Mouse (Mus musculus): ENCODE results near the gene Tespa1.
"Not testable (repeated sequence)": the region's sequence is repeated elsewhere in the genome, so short reads cannot be mapped to it uniquely, and the experiment has no call there.

The Tespa1 gene

DNA sequence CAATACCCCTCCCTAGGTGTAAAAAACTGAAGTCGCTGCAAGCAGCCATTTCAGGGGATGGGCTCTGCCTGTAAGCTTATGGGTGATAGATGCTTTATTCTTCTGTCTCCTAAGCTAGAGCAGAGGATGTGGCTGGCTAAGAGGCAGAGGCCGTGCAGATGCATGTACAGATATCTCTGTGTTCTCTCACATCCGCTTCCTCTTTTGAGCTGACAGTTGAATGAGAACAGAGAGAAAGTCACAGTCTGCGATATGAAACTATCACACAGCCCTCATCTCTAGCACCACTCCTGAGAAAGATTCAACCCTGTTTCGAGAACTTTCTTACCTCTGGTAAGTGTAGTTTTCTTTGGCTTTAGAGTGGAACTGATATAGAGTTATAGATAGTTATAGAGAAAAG is at the start of gene Tespa1:
TSS of gene Tespa1 (plus strand) at position 234 of the 400 bp plus-strand sequence.
- no peak for DNase-seq

- no peak for DNase-seq
Measured at GRCm38 (mm10) chr10:130275759-130276158, 46.9 kb upstream of the Tespa1 start.

DNA sequence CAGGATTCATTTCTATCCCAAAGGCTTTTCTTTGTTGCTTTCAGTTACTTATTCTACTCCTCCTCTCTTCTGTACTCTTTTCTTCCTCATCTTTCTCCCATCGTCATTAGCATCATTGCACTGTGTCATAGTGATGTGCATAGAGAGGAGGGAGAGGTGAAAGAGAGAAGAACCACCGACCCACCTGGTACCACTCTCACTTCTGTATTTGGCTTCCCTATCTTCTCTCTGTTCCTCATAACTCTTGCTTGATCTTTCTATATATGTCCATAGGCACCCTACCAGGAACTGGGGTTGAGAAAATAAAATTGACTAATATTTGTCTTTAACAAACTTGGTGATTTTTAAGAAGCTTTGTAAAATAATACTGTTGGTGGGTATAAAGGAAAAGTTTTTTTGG is 46.2 kb upstream of the Tespa1 start:
- no peak for DNase-seq

GRCm38 (mm10) chr10:130280066-130280465 is 42.6 kb upstream of the Tespa1 start, which contains the start of gene Neurod4:
Neurod4 (minus strand) TSS chr10:130280240.
- no peak for DNase-seq

DNA sequence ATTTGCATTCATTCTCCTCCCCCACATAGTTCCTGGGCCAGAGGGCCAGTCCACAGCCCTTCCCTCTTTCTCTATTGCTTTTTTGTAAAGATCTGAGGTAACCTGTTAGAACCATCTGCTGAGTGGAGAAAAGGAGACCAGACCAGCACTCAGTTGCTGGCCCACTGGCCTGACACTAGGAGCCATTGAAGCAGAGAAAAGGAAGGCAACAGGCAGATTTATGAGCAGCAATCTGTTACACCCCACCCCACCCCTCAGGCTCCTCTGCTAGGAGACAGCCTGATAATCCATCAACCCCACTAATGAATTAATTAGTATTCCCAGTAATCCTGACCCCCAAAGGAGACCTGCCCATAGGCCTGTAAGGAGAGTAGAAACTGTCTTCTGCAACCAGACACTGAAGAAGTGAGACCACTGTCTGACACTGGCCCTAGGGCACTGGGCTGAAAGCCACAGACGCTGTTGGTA is 40.7 kb upstream of the Tespa1 start:
- DNase-seq, result no peak

DNA sequence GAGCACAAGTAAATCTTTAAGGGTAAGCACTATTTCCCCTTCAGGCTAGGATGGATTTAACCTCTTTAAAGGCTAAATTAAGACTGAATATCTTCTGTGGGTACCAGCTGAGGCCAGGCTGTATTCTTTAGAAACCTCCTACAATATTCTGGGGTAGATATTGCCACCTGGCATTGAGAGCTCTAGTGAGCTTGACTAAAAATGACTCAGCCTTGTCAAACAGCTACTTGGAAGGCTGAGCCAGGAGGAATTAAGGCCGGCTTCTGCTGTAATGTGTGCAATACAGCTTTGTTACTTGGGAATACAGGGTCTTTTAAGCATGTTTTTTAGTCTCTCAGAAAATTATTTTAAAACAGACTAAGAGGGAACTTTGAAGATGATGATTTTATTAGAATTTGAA is 35.5 kb upstream of the Tespa1 start:
- peak; percentile 7 for DNase-seq

- no peak for DNase-seq
Measured at GRCm38 (mm10) chr10:130288007-130288406, 34.7 kb upstream of the Tespa1 start.

- no peak for DNase-seq
Measured at GRCm38 (mm10) chr10:130293741-130294408, 28.8 kb upstream of the Tespa1 start.

- not testable (repeated sequence) for DNase-seq
Measured at GRCm38 (mm10) chr10:130298748-130299147, 23.9 kb upstream of the Tespa1 start.

- DNase-seq, result not testable (repeated sequence)
Measured at GRCm38 (mm10) chr10:130304138-130304537, 18.5 kb upstream of the Tespa1 start.

GRCm38 (mm10) chr10:130311534-130312227 is 11.0 kb upstream of the Tespa1 start:
- DNase-seq, result no peak

DNA sequence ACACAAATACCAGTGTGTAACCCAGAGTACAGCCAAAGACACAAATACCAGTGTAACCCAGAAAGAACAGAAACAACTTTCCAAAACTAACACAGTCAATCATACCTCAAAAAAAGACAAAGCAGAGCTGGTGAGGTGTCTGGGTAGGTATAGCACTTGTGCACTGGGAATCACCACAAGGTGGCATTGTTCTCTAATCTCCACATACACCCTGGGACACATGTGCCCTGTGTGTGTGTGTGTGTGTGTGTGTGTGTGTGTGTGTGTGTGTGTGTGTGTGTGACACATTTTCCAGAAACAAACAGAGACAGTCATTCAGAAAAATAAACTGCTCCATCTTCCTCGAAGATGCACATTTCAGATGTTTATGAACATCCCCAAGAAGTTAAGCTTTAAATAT is 9.1 kb upstream of the Tespa1 start:
- DNase-seq, result no peak

DNA sequence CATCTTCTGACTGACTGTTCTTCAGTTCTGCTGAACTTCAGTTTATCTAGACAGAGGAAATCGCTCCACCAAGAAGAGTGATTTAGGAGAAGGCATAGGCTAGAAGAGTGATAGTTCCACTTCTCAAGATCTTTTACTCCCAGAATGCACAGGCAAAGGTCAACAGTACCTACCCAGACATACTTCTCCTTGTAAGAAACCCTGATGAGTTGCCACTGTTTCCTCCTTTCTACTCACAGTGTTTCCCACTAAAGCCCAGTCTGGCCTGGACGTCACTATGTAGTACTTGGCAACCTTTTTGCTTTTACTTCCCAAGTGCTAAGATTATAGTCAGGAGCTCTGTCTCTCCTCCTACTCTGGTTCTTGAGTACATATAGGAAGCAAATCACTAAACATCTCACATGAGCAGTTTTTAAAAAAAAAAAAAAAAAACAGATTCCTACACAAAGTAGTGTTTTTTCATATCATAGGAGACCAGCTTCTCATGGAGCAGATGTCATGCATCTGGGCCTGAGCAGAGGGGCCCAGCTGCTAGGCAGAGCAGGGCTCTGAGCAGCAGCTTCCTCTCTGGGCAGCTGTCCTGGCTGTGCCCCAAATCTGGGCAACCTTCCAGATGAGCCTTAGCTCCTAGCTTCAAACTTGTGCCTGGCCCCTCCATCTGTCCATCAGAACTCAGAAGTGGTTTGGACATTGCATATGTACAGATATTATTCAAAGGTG is 8.4 kb upstream of the Tespa1 start:
- DNase-seq, result no peak

DNA sequence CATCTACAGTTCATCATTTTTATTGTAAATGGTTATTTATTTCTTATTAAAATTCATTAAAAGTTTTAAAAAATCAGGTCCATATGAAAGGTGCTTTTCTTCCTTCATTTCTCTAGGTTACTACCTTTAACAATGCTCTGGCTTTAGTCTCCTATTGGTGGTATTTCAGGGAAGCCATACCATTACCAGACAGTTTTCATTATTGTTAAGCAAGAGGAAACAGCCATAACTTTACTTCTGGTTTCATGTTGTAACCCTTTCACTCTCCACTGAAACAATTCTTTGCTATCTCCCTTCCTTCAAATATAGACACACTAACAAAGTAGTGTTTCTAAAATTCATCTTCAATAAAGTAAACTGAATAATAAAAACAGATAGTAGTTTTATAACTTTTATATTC is 6.8 kb upstream of the Tespa1 start:
- DNase-seq, result no peak

- no peak for DNase-seq
Measured at GRCm38 (mm10) chr10:130318720-130319119, 4.0 kb upstream of the Tespa1 start.

DNA sequence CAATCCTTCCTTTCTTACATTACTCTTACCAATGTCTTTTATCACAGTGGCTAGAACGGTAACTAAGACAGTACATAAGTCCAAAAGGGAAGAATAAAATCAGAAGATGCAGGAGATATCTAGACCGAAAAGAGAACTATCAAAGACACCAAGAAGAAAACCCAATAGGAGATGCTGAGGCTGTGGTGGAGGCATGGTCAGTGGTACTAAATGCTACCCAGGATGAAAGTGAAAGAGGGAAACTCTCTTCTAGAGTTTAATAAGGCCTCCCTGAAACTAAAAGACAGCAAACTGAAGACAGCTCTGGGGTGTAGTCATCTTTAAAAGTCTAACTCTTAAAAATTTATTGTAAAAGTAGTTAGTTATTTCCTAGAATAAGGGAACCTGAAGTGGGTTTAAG is 2.0 kb upstream of the Tespa1 start:
- DNase-seq, result no peak

DNA sequence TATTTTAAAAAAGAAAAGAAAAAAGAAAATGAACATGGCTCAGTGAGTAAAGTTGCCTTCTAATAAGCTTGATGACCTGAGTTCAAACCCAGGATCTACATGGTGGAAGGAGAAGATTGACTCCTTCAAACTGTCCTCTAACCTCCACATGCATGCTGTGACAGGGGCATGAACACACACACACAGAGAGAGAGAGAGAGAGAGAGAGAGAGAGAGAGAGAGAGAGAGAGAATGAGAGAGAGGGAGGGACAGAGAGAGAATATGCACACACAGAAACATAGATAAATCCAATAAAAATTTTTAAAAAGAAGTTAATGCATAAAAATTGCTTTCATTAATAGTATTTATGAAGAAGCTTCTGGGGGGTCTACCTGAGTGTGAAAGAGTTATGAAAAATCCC is 608 bp upstream of the Tespa1 start:
- no peak for DNase-seq

GRCm38 (mm10) chr10:130324243-130324642 is 1.6 kb downstream of the Tespa1 start:
- DNase-seq, result no peak

GRCm38 (mm10) chr10:130330711-130331110 is 8.0 kb downstream of the Tespa1 start:
- DNase-seq, result no peak

DNA sequence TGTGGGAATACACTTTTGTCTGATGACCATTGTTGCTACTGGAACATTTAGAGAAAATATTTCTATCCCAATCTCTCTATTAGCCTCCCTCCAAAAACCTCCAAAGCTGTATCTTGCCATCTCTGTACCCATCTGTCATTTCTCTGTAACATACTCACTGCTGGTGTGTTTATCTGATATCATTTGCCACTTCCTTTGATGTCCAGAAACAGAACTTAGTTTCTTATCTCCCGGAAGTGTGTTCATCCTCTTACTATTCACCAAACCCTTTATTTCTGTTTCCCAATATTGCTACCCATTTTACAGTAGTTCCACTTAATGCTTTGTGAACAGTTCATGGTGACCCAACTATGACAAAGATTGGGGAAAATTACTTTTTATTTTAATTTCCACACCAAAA is 13.7 kb downstream of the Tespa1 start:
- no peak for DNase-seq

GRCm38 (mm10) chr10:130337581-130337980 is 14.9 kb downstream of the Tespa1 start:
- no peak for DNase-seq

DNA sequence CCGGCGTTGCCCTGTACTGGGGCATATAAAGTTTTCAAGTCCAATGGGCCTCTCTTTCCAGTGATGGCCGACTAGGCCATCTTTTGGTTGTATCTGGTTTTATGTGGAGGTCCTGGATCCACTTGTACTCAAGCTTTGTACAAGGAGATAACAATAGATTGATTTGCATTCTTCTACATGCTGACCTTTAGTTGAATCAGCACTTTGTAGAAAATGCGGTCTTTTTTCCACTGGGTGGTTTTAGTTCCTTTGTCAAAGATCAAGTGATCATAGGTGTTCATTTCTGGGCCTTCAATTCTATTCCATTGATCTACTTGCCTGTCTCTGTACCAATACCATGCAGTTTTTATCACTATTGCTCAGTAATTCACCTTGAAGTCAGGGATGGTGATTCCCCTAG is 17.4 kb downstream of the Tespa1 start:
- not testable (repeated sequence) for DNase-seq

DNA sequence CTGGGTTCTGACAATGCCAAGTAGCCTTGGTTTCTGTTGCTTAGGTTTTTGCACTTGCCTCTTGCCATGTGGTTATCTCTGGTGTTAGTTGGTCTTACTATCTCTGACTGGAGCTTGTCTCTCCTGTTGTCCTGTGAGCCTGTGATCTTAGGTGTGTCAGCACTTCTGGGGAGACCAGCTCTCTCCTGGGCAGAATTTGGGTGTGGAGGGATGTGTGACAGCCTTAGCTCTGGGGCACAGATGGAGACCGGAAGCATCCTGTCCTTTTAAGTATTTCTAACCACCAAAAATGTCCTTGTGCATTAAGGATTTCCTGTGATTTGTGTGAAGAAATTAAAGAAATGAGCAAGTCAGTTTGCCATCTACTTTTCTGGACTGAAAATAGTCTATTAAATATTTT is 21.4 kb downstream of the Tespa1 start:
- no peak for DNase-seq
